Mouse (Mus musculus): ENCODE results near the gene Ezr.

- TF ChIP-seq CTCF (IDR thresholded peaks at IDR 0.05; ENCODE audit: extremely low read depth, insufficient read length, insufficient replicate concordance, low read depth, low read length) (no peak), POLR2A (IDR thresholded peaks at IDR 0.05; ENCODE audit: low read depth, low read length) (no peak)
Measured at GRCm38 (mm10) chr17:6745975-6746374, 36.6 kb downstream of the Ezr start.
